Mouse (Mus musculus): Measurements from ENCODE around the gene Bckdha. TPM values are rescaled to one million over a fixed set of nuclear protein-coding genes. Genes with fewer than 3 reads are reported as not detected.

Bckdha gene
- polyA plus RNA-seq (2015; fragmentation: Nextera tagmentation; extraction: Ambion mirVana), result 65.2 and 70.1 TPM in 2 replicates

GRCm38 (mm10) chr7:25658657-25659472 lies at the start of gene Bckdha, which contains the start of gene Exosc5:
Bckdha (minus strand) TSS chr7:25658981.
Exosc5 (plus strand) TSS chr7:25659164.
- peaks cover 28% of the 10 kb centered on the region for H3K36me3 ChIP-seq
- peak within 1 kb of the TSS; percentile 72 for H3K9ac ChIP-seq
- H3K4me2 ChIP-seq, result peak within 1 kb of the TSS; percentile 84
- H3K4me3 ChIP-seq (replicated peaks), result peak within 1 kb of the TSS; percentile 72
- H3K9me3 ChIP-seq (replicated peaks), result no peaks in the 10 kb centered on the region
- WGBS, result under 1% methylated on average over 50 of the region's 50 CpGs
- peaks cover 32% of the 10 kb centered on the region for H3K4me1 ChIP-seq
- H3K27me3 ChIP-seq, result no peaks in the 10 kb centered on the region
- H3K27ac ChIP-seq, result peak within 1 kb of the TSS; percentile 82
- ATAC-seq (replicated peaks; ENCODE audit: low FRiP score), result peak; percentile 99

- peak; percentile 19 for ATAC-seq (replicated peaks; ENCODE audit: low FRiP score)
- 18% methylated on average over 15 of the region's 15 CpGs for WGBS
- Histone ChIP-seq H3K4me2 (peak overlapping the region; percentile 35; the same call in 1 of the 2 replicates), H3K9ac (no peak overlapping the region), H3K27ac (peak overlapping the region; percentile 81), H3K9me3 (replicated peaks) (no peaks in the 10 kb centered on the region), H3K4me1 (peaks cover 76% of the 10 kb centered on the region), H3K36me3 (peaks cover 8% of the 10 kb centered on the region), H3K27me3 (peaks cover 13% of the 10 kb centered on the region), H3K4me3 (replicated peaks) (no peak overlapping the region)
Measured at GRCm38 (mm10) chr7:25707581-25708292, 49.0 kb upstream of the Bckdha start.

DNA sequence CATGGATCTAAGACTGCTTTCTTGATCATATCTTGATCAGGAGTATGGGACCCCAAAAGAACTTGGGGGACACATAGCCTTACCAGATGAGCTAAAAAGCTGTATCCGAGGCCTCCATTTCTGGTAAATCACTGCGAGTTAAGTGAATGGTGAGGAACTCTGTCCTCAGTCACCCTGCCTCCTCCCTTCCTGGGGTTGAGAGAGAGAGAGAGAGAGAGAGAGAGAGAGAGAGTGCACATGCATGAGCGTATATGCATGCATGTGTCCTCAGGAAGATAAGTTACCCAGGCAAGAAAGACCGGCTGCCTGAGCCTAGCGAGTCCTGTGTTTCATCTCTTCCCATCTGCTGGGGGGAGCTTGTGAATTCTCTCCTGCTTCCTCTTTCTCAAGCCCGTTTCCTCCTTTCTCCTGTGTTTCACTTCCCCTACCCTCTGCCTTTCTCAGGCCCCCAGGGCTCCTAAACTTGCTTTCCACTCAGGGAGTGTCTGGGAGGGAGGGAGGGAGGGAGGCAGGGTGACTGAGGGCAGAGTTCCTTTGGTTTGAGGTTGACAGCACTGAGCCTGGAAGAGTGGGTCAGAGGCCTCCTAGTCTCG lies 47.9 kb upstream of the Bckdha start:
- WGBS, result 42% methylated on average over 7 of the region's 7 CpGs
- no peak for ATAC-seq (replicated peaks; ENCODE audit: low FRiP score)
- peak overlapping the region; percentile 81 for H3K27ac ChIP-seq
- no peaks in the 10 kb centered on the region; the same call in 1 of the 2 replicates for H3K9me3 ChIP-seq (replicated peaks)
- H3K4me3 ChIP-seq (replicated peaks), result no peak overlapping the region
- H3K36me3 ChIP-seq, result peaks cover 8% of the 10 kb centered on the region
- H3K27me3 ChIP-seq, result peaks cover 13% of the 10 kb centered on the region
- peaks cover 72% of the 10 kb centered on the region for H3K4me1 ChIP-seq
- H3K9ac ChIP-seq, result no peak overlapping the region
- no peak overlapping the region for H3K4me2 ChIP-seq

DNA sequence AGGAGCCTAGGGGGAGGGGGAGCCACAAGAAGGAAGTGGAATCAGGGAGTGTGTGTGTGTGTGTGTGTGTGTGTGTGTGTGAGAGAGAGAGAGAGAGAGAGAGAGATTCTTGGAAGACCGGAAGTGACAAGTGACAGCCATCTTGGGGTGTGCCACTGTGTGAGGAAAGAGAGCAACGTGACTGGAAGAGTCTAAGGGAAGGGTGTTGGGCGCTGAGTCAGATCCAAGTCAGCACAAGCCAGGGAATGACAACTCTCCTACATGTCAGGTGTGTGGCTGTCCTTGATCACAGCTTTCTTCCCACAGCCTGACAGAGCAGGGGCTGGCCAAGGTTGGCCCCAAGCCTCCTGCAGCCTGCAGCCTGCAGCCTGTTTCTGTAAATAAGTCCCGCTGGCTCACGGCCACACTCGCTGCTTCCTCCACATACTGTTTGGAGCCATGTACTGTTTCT lies 47.0 kb upstream of the Bckdha start:
- WGBS, result 54% methylated on average over 6 of the region's 6 CpGs
- Histone ChIP-seq H3K4me3 (replicated peaks) (no peak overlapping the region), H3K36me3 (peaks cover 13% of the 10 kb centered on the region), H3K4me1 (peaks cover 64% of the 10 kb centered on the region), H3K4me2 (no peak overlapping the region), H3K9me3 (replicated peaks) (peaks cover under 1% of the 10 kb centered on the region; the same call in 1 of the 2 replicates), H3K27me3 (peaks cover 13% of the 10 kb centered on the region), H3K9ac (no peak overlapping the region), H3K27ac (peak overlapping the region; percentile 81)
- ATAC-seq (replicated peaks; ENCODE audit: low FRiP score), result no peak

- Histone ChIP-seq H3K4me2 (peak overlapping the region; percentile 58), H3K9ac (no peak overlapping the region), H3K9me3 (replicated peaks) (peaks cover 2% of the 10 kb centered on the region; the same call in 1 of the 2 replicates), H3K4me1 (peaks cover 55% of the 10 kb centered on the region), H3K27ac (no peak overlapping the region), H3K36me3 (peaks cover 15% of the 10 kb centered on the region), H3K4me3 (replicated peaks) (peak overlapping the region; percentile 27), H3K27me3 (peaks cover 13% of the 10 kb centered on the region)
- 0 out of 2 replicates have a peak, but pooled peaks have one; percentile 12 for ATAC-seq (replicated peaks; ENCODE audit: low FRiP score)
- 14% methylated on average over 37 of the region's 37 CpGs for WGBS
Measured at GRCm38 (mm10) chr7:25704716-25705364, 46.1 kb upstream of the Bckdha start.

DNA sequence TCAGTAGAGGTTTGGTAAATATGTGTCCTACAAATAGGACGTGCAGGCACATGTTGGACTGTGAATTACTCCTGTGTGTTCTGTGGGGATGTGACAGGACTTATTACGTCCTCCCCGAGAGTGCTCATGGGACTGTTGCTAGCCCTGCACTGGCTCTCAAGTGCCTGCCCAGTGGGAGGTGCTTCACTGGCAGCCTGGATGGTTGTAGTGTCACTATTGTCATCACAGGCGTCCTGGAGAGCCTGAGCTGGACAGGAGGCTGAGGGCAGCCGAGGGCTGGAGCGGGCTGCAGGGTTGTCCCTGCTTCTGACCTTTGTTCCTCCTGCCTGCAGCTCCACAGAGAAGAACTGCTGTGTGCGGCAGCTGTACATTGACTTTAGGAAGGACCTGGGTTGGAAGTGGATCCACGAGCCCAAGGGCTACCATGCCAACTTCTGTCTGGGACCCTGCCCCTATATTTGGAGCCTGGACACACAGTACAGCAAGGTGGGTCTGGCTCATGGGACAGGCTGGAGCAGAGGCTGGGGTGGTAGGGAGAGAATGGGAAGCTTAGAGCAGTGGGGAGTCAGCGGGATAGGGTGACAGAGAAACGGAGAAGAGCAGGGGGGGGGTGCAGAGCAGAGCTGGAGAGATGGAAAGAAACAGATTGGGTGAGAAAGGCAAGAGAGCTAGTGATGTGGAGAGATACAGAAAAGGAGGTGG lies 45.2 kb upstream of the Bckdha start:
- H3K4me2 ChIP-seq, result peak overlapping the region; percentile 58; the same call in 1 of the 2 replicates

GRCm38 (mm10) chr7:25702350-25702749 lies 43.6 kb upstream of the Bckdha start:
- ATAC-seq (replicated peaks; ENCODE audit: low FRiP score), result no peak
- no peak overlapping the region for H3K27ac ChIP-seq
- H3K9ac ChIP-seq, result no peak overlapping the region
- H3K36me3 ChIP-seq, result peaks cover 23% of the 10 kb centered on the region
- peaks cover 40% of the 10 kb centered on the region for H3K4me1 ChIP-seq
- WGBS, result 97% methylated on average over 2 of the region's 2 CpGs
- no peak overlapping the region for H3K4me2 ChIP-seq
- H3K4me3 ChIP-seq (replicated peaks), result no peak overlapping the region
- H3K27me3 ChIP-seq, result peaks cover 13% of the 10 kb centered on the region
- peaks cover 2% of the 10 kb centered on the region; the same call in 1 of the 2 replicates for H3K9me3 ChIP-seq (replicated peaks)

More for the DNA sequence above, 45.2 kb upstream of the Bckdha start:
- H3K9me3 ChIP-seq (replicated peaks), result peaks cover 2% of the 10 kb centered on the region; the same call in 1 of the 2 replicates
- no peak overlapping the region for H3K9ac ChIP-seq
- no peak overlapping the region for H3K27ac ChIP-seq
- ATAC-seq (replicated peaks; ENCODE audit: low FRiP score), result no peak; the same call in 1 of the 2 replicates
- WGBS, result 31% methylated on average over 10 of the region's 10 CpGs
- peaks cover 51% of the 10 kb centered on the region for H3K4me1 ChIP-seq
- peaks cover 13% of the 10 kb centered on the region for H3K27me3 ChIP-seq
- H3K4me3 ChIP-seq (replicated peaks), result no peak overlapping the region
- H3K36me3 ChIP-seq, result peaks cover 17% of the 10 kb centered on the region

GRCm38 (mm10) chr7:25700732-25701131 lies 42.0 kb upstream of the Bckdha start:
- ATAC-seq (replicated peaks; ENCODE audit: low FRiP score), result no peak
- H3K27ac ChIP-seq, result no peak overlapping the region
- no peak overlapping the region for H3K9ac ChIP-seq
- peaks cover 13% of the 10 kb centered on the region for H3K27me3 ChIP-seq
- H3K36me3 ChIP-seq, result peaks cover 30% of the 10 kb centered on the region
- H3K9me3 ChIP-seq (replicated peaks), result peaks cover 2% of the 10 kb centered on the region; the same call in 1 of the 2 replicates
- WGBS, result 75% methylated on average over 12 of the region's 12 CpGs
- no peak overlapping the region for H3K4me3 ChIP-seq (replicated peaks)
- no peak overlapping the region for H3K4me2 ChIP-seq
- peaks cover 24% of the 10 kb centered on the region for H3K4me1 ChIP-seq

- peaks cover 2% of the 10 kb centered on the region; the same call in 1 of the 2 replicates for H3K9me3 ChIP-seq (replicated peaks)
- H3K4me2 ChIP-seq, result no peak overlapping the region
- H3K27me3 ChIP-seq, result peaks cover 13% of the 10 kb centered on the region
- peaks cover 36% of the 10 kb centered on the region for H3K36me3 ChIP-seq
- no peak overlapping the region for H3K9ac ChIP-seq
- H3K4me3 ChIP-seq (replicated peaks), result no peak overlapping the region
- 62% methylated on average over 13 of the region's 13 CpGs for WGBS
- H3K27ac ChIP-seq, result no peak overlapping the region
- ATAC-seq (replicated peaks; ENCODE audit: low FRiP score), result no peak
- H3K4me1 ChIP-seq, result peaks cover 15% of the 10 kb centered on the region
Measured at GRCm38 (mm10) chr7:25699851-25700250, 41.1 kb upstream of the Bckdha start.

DNA sequence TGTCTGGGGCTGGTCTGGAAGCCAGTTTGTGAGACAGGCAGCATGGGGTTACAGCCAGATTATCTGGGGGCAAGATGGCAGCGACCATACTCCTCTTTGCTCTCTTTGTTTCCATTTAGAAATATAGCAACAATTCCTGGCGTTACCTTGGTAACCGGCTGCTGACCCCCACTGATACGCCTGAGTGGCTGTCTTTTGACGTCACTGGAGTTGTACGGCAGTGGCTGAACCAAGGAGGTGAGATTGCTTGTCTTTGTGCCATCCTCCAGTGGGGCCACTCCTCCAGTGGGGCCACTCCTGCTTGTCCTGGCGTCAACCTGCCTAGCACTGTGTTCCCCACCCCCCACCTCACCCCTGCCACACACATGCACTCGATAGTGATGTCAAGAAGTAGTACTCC lies 35.3 kb upstream of the Bckdha start:
- Histone ChIP-seq H3K9ac (no peak overlapping the region), H3K27ac (no peak overlapping the region), H3K9me3 (replicated peaks) (no peaks in the 10 kb centered on the region), H3K4me3 (replicated peaks) (no peak overlapping the region), H3K4me1 (peaks cover 11% of the 10 kb centered on the region), H3K4me2 (no peak overlapping the region), H3K36me3 (peaks cover 19% of the 10 kb centered on the region; the same call in 1 of the 2 replicates), H3K27me3 (peaks cover 9% of the 10 kb centered on the region)
- 68% methylated on average over 8 of the region's 8 CpGs for WGBS
- no peak for ATAC-seq (replicated peaks; ENCODE audit: low FRiP score)

- H3K36me3 ChIP-seq, result no peaks in the 10 kb centered on the region
- H3K9ac ChIP-seq, result no peak overlapping the region
- 0 out of 2 replicates have a peak overlapping the region, but pooled peaks have one; percentile 88 for H3K27ac ChIP-seq
- H3K27me3 ChIP-seq, result peaks cover 32% of the 10 kb centered on the region
- WGBS, result 36% methylated on average over 5 of the region's 5 CpGs
- peak overlapping the region; percentile 69 for H3K4me3 ChIP-seq (replicated peaks)
- no peak for ATAC-seq (replicated peaks; ENCODE audit: low FRiP score)
- H3K4me2 ChIP-seq, result peak overlapping the region; percentile 72
- no peaks in the 10 kb centered on the region for H3K9me3 ChIP-seq (replicated peaks)
- H3K4me1 ChIP-seq, result peaks cover 44% of the 10 kb centered on the region
Measured at GRCm38 (mm10) chr7:25690051-25690450, 31.3 kb upstream of the Bckdha start.

Data from kidney, embryonic 15.5 days (tissue).